Comparison of ENCODE assay signal across 18 mouse cellular contexts in genomic region chr12:12249521-12249920, GRCm38 (mm10).
"Had no signal": no experiment of that assay in that cellular context is flagged by ENCODE, and none has a peak within 500 bp of the region (broad histone marks: within the 10 kb centered on the region; RNA-seq: fewer than 3 reads in every experiment).

No protein-coding gene starts in this region.

- H3K36me3 ChIP-seq: limb, embryonic 12.5 days; liver, embryonic 15.5 days; midbrain, embryonic 13.5 days; neural tube, embryonic 12.5 days; stomach, embryonic 15.5 days had no signal

- H3K27ac ChIP-seq: kidney, postnatal 0 days; layer of hippocampus, adult 2 months; limb, embryonic 12.5 days; liver, embryonic 15.5 days; midbrain, embryonic 13.5 days; neural tube, embryonic 12.5 days; stomach, embryonic 15.5 days had no signal

- H3K9me3 ChIP-seq: limb, embryonic 12.5 days; liver, embryonic 15.5 days; midbrain, embryonic 13.5 days; neural tube, embryonic 12.5 days; stomach, embryonic 15.5 days had no signal

- ATAC-seq: midbrain, embryonic 13.5 days had no signal

- H3K9ac ChIP-seq: limb, embryonic 12.5 days; liver, embryonic 15.5 days; lung, embryonic 14.5 days; midbrain, embryonic 13.5 days; neural tube, embryonic 12.5 days; stomach, embryonic 15.5 days had no signal

- DNase-seq: kidney, adult 11 months; kidney, adult 9 months; kidney, postnatal 4 days; lung, embryonic 14.5 days; lung, postnatal 10 days; lung, postnatal 4 days; right cerebral cortex, postnatal 4 days; spleen, adult 18-20 months; thymus, adult 2 months; thymus, postnatal 25 days had no signal

- H3K4me2 ChIP-seq: limb, embryonic 12.5 days; liver, embryonic 11.5 days; liver, embryonic 15.5 days; lung, embryonic 14.5 days; midbrain, embryonic 13.5 days; neural tube, embryonic 12.5 days; stomach, embryonic 15.5 days had no signal

- H3K4me1 ChIP-seq: limb, embryonic 12.5 days; liver, embryonic 15.5 days; midbrain, embryonic 13.5 days; neural tube, embryonic 12.5 days; stomach, embryonic 15.5 days had no signal

- H3K4me3 ChIP-seq: layer of hippocampus, adult 2 months; limb, embryonic 12.5 days; liver, embryonic 15.5 days; midbrain, embryonic 13.5 days; neural tube, embryonic 12.5 days; stomach, embryonic 15.5 days had no signal

- H3K27me3 ChIP-seq: limb, embryonic 12.5 days; liver, embryonic 15.5 days; midbrain, embryonic 13.5 days; neural tube, embryonic 12.5 days; stomach, embryonic 15.5 days had no signal
